ENCODE assay signal across 10 mouse cellular contexts in genomic region chr9:26121986-26122385, GRCm38 (mm10).
A peak's percentile ranks its signal among the peaks of the same experiment; 100 is the strongest.
DNase-seq lines count a peak whose midpoint lies in the region.
"Had no signal": no experiment of that assay in that cellular context is flagged by ENCODE, and none has a peak within 500 bp of the region (broad histone marks: within the 10 kb centered on the region; RNA-seq: fewer than 3 reads in every experiment).

No protein-coding gene starts in this region.

- intact Hi-C loops in gastrocnemius, postnatal 36 days (cut with DNase I), result no loop called here

- DNase-seq in cerebellum, postnatal 10 days, result peak; percentile 78 to 79
- no peak for DNase-seq in cerebellum, adult 9-10 months
- DNase-seq in layer of hippocampus, adult 11-12 months (ENCODE audit: low spot score), result peak; percentile 11
- no peak for DNase-seq in layer of hippocampus, adult 9-11 months
- DNase-seq in ZHBTc4 (ENCODE audit: low read depth, low spot score), result peak; percentile 42
- peak; percentile 60 for DNase-seq in lung, postnatal 14 days
- DNase-seq in urinary bladder, adult 18-20 months (ENCODE audit: low spot score in 2 of 2), result no peak
- DNase-seq in gastrocnemius, postnatal 36 days, result no peak
- DNase-seq: heart, adult 2 months; liver had no signal

Comparison
In these comparisons a context has a peak if more than half of its experiments do, and no peak if none do; other contexts are left out.
1. DNase-seq: peak in cerebellum, postnatal 10 days (2 of 2), layer of hippocampus, adult 11-12 months (single experiment), ZHBTc4 (single experiment) and lung, postnatal 14 days (single experiment); none in cerebellum, adult 9-10 months (single experiment), layer of hippocampus, adult 9-11 months (single experiment), urinary bladder, adult 18-20 months (0 of 2) and gastrocnemius, postnatal 36 days (0 of 2).